Mouse (Mus musculus): ENCODE measurements around the gene Dusp11. TPM values are rescaled to one million over a fixed set of nuclear protein-coding genes. Genes with fewer than 3 reads are reported as not detected.
"Not testable (repeated sequence)": the region's sequence is repeated elsewhere in the genome, so short reads cannot be mapped to it uniquely, and the experiment has no call there.

The Dusp11 gene
- polyA plus RNA-seq, 1 experiment from 2014 or later = 49.8 TPM

DNA sequence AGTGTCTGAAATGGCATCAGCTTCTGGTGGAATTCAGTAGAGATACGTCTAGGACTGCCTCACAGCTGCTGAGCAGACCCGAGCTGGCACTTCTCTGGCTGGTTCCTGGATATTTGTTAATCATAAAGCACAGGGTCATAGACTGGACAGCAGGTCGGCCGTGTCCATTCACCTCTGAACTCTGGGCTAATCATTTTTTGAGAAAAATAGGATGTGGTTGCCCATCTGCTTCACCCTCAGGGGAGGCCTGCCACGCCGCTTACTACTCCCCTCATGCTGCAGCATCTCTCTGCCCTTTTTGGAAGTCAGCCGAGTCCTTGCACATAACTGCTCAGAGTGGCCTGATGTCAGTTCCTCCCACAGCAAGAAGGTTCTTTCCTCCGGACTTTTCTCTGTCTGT is 27.4 kb downstream of the Dusp11 start:
- Histone ChIP-seq H3K36me3 (ENCODE audit: control insufficient read depth, insufficient read depth, low read length) (peaks cover 22% of the 10 kb centered on the region), H3K4me1 (ENCODE audit: control insufficient read depth in 2 of 2, insufficient read depth in 2 of 2, low read length in 2 of 2) (peaks cover 0 to 5% of the 10 kb centered on the region in 2 experiments; a peak in 2 of 4 replicates), H3K4me2 (ENCODE audit: low read length) (no peak overlapping the region), H3K9ac (ENCODE audit: low read length) (no peak overlapping the region), H3K27ac (replicated peaks in 1 of 2; ENCODE audit: control insufficient read depth in 1 of 2, insufficient read depth in 1 of 2, low read depth in 2 of 2, low read length in 2 of 2) (no peak overlapping the region), H3K9me3 (ENCODE audit: control insufficient read depth, low read length) (no peaks in the 10 kb centered on the region), H3K4me3 (ENCODE audit: control insufficient read depth in 1 of 2, insufficient read depth in 1 of 2, low read depth in 1 of 2, low read length in 2 of 2) (no peak overlapping the region), H3K27me3 (ENCODE audit: control insufficient read depth, insufficient read depth, low read length) (no peaks in the 10 kb centered on the region)
- ATAC-seq (ENCODE audit: insufficient number of reproducible peaks, insufficient read depth, low FRiP score, low read depth) = no peak
- WGBS = 82% methylated on average over 8 of the region's 8 CpGs

DNA sequence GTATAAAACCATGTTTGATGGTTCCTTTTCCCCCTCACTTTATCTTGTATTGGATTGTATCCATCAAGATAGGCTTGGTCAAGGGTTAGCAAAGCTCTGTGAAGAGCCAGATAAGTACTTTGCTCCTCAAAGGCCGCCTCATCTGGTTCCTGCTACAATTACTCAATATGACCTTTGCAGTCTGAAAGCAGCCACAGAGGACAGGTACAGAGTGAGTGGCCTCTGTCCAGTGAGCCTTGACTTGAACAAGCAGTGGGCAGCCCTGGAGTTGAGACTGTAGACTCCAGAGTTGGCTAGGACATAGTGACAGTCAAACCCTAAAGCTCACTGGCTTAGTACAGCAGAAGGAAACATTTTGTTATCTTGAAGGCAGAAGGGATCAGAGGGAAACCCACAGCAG is 32.2 kb downstream of the Dusp11 start:
- no peak overlapping the region for H3K4me2 ChIP-seq (ENCODE audit: low read length)
- H3K4me1 ChIP-seq (ENCODE audit: control insufficient read depth in 2 of 2, insufficient read depth in 2 of 2, low read length in 2 of 2) = no peaks in the 10 kb centered on the region
- H3K27me3 ChIP-seq (ENCODE audit: control insufficient read depth, insufficient read depth, low read length) = no peaks in the 10 kb centered on the region
- no peak for ATAC-seq (ENCODE audit: insufficient number of reproducible peaks, insufficient read depth, low FRiP score, low read depth)
- no peaks in the 10 kb centered on the region for H3K9me3 ChIP-seq (ENCODE audit: control insufficient read depth, low read length)
- no peak overlapping the region for H3K27ac ChIP-seq (replicated peaks in 1 of 2; ENCODE audit: control insufficient read depth in 1 of 2, insufficient read depth in 1 of 2, low read depth in 2 of 2, low read length in 2 of 2)
- no peak overlapping the region for H3K9ac ChIP-seq (ENCODE audit: low read length)
- peaks cover 66% of the 10 kb centered on the region for H3K36me3 ChIP-seq (ENCODE audit: control insufficient read depth, insufficient read depth, low read length)
- 76% methylated on average over 1 of the region's 1 CpGs for WGBS
- H3K4me3 ChIP-seq (ENCODE audit: control insufficient read depth in 1 of 2, insufficient read depth in 1 of 2, low read depth in 1 of 2, low read length in 2 of 2) = no peak overlapping the region

DNA sequence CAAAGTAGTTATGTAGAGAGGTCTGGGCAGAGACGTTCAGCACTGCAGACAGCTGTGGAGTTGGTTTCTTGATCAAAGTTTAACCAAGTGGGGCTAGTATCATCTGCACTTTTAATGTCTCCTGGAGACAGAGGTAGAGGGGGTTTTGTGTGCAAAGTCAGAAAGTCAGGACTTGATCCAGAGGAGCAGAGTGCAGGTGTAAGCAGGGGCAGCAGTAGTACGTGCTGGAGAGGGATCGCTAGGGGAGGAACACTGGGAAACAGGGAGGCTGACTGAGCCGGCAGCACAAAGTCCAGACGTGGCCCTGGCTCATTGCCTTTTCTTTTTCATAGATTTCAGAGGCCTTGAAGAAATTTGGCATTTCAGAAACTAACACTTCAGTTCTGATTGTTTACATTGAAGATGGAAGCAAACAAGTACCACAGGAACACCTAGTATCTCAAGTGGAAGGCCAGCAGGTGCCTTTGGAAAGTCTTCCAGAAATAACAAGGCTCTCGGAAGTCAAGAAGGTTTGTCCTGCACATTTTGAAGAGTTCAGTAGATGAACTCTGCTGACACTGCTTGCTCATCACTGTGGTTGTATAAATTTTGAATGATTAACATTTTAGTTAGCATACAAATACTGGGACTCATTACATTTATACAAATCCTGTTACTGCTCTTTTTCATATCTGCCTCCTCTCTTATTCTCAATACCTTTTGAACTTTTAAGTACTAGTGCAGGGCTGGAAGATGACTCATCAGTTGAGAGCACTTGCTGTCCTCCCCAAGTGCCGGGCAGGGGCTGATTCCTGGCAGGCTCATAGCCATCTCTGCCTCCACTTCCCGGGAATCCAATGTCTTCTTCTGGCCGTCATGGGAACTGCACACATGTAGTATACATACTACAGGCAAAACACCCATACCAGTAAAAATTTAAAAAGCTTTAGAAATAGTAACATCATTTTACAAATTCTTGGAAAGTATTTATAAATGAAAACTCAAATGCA is 33.7 kb downstream of the Dusp11 start:
- Histone ChIP-seq H3K27me3 (ENCODE audit: control insufficient read depth, insufficient read depth, low read length) (no peaks in the 10 kb centered on the region), H3K4me1 (ENCODE audit: control insufficient read depth in 2 of 2, insufficient read depth in 2 of 2, low read length in 2 of 2) (no peaks in the 10 kb centered on the region), H3K9me3 (ENCODE audit: control insufficient read depth, low read length) (no peaks in the 10 kb centered on the region), H3K36me3 (ENCODE audit: control insufficient read depth, insufficient read depth, low read length) (peaks cover 68% of the 10 kb centered on the region), H3K27ac (replicated peaks in 1 of 2; ENCODE audit: control insufficient read depth in 1 of 2, insufficient read depth in 1 of 2, low read depth in 2 of 2, low read length in 2 of 2) (no peak overlapping the region), H3K4me3 (ENCODE audit: control insufficient read depth in 1 of 2, insufficient read depth in 1 of 2, low read depth in 1 of 2, low read length in 2 of 2) (no peak overlapping the region), H3K4me2 (ENCODE audit: low read length) (no peak overlapping the region), H3K9ac (ENCODE audit: low read length) (no peak overlapping the region)
- ATAC-seq (ENCODE audit: insufficient number of reproducible peaks, insufficient read depth, low FRiP score, low read depth) = no peak
- 84% methylated on average over 9 of the region's 9 CpGs for WGBS

DNA sequence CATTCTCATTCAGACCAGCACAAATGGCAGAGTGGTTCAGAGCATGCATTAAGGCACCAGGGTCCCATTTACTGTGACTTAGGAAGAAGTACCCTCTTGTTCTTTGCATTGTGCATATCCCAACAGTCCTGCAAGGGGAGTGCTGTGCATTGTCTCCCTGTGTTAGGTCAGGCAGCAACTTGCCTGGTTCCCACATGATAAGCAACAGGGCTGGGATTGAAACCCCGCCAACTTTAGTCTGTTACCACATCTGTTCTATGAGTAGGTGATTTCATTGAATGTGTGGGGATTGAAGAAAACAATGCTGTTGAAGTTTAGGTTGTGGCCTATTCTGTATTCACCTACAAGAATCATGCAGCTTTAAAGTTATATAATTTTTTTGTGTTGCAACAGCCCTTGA is 34.8 kb downstream of the Dusp11 start:
- Histone ChIP-seq H3K9me3 (ENCODE audit: control insufficient read depth, low read length) (no peaks in the 10 kb centered on the region), H3K4me1 (ENCODE audit: control insufficient read depth in 2 of 2, insufficient read depth in 2 of 2, low read length in 2 of 2) (no peaks in the 10 kb centered on the region), H3K27me3 (ENCODE audit: control insufficient read depth, insufficient read depth, low read length) (no peaks in the 10 kb centered on the region), H3K9ac (ENCODE audit: low read length) (no peak overlapping the region), H3K4me2 (ENCODE audit: low read length) (no peak overlapping the region), H3K27ac (replicated peaks in 1 of 2; ENCODE audit: control insufficient read depth in 1 of 2, insufficient read depth in 1 of 2, low read depth in 2 of 2, low read length in 2 of 2) (no peak overlapping the region), H3K36me3 (ENCODE audit: control insufficient read depth, insufficient read depth, low read length) (peaks cover 77% of the 10 kb centered on the region), H3K4me3 (ENCODE audit: control insufficient read depth in 1 of 2, insufficient read depth in 1 of 2, low read depth in 1 of 2, low read length in 2 of 2) (no peak overlapping the region)
- WGBS = 89% methylated on average over 1 of the region's 1 CpGs
- no peak for ATAC-seq (ENCODE audit: insufficient number of reproducible peaks, insufficient read depth, low FRiP score, low read depth)

DNA sequence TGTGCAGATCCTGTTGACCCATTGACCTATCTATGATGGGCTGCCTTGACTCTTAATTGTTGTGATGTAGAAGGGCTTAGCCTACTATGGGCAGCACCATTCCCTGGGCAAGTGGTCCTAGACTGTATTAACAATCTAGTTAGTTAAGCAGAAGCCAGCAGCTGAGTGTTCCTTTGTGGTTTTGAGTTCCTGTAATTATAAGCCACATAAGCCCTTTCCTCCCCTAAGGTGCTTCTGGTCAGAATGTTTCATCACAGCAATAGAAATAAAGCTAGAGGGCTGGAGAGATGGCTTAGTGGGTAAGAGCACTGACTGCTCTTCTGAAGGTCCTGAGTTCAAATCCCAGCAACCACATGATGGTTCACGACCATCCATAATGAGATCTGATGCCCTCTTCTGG is 37.8 kb downstream of the Dusp11 start:
- Histone ChIP-seq H3K9ac (ENCODE audit: low read length) (no peak overlapping the region), H3K27ac (replicated peaks in 1 of 2; ENCODE audit: control insufficient read depth in 1 of 2, insufficient read depth in 1 of 2, low read depth in 2 of 2, low read length in 2 of 2) (no peak overlapping the region), H3K9me3 (ENCODE audit: control insufficient read depth, low read length) (no peaks in the 10 kb centered on the region), H3K27me3 (ENCODE audit: control insufficient read depth, insufficient read depth, low read length) (no peaks in the 10 kb centered on the region), H3K4me3 (ENCODE audit: control insufficient read depth in 1 of 2, insufficient read depth in 1 of 2, low read depth in 1 of 2, low read length in 2 of 2) (no peak overlapping the region), H3K4me2 (ENCODE audit: low read length) (no peak overlapping the region), H3K4me1 (ENCODE audit: control insufficient read depth in 2 of 2, insufficient read depth in 2 of 2, low read length in 2 of 2) (no peaks in the 10 kb centered on the region), H3K36me3 (ENCODE audit: control insufficient read depth, insufficient read depth, low read length) (peaks cover 58% of the 10 kb centered on the region)
- no peak for ATAC-seq (ENCODE audit: insufficient number of reproducible peaks, insufficient read depth, low FRiP score, low read depth)
- WGBS = 95% methylated on average over 1 of the region's 1 CpGs

DNA sequence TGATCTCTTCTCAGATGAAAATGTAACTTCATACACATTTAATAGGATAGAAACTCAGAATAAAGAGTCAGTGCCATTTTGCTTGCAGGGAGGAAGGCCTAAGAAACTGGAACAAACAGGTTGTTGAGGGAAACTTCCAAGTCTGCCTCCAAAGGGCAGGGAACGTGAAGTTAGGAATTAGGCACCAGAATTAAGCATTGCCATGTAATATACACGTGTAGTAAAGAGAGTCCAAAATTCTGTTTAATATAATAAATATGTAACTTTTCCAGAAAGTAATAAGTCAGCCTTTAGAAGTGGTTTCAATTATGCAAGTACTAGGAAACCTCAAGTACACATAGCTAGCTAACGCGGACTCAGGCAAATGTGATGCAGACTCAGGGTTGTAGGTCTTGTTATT is 42.1 kb downstream of the Dusp11 start:
- Histone ChIP-seq H3K27ac (replicated peaks in 1 of 2; ENCODE audit: control insufficient read depth in 1 of 2, insufficient read depth in 1 of 2, low read depth in 2 of 2, low read length in 2 of 2) (no peak overlapping the region), H3K36me3 (ENCODE audit: control insufficient read depth, insufficient read depth, low read length) (peaks cover 19% of the 10 kb centered on the region), H3K4me3 (ENCODE audit: control insufficient read depth in 1 of 2, insufficient read depth in 1 of 2, low read depth in 1 of 2, low read length in 2 of 2) (no peak overlapping the region), H3K9ac (ENCODE audit: low read length) (no peak overlapping the region), H3K9me3 (ENCODE audit: control insufficient read depth, low read length) (no peaks in the 10 kb centered on the region), H3K4me2 (ENCODE audit: low read length) (no peak overlapping the region), H3K4me1 (ENCODE audit: control insufficient read depth in 2 of 2, insufficient read depth in 2 of 2, low read length in 2 of 2) (peaks cover 0 to 8% of the 10 kb centered on the region in 2 experiments; a peak in 2 of 4 replicates), H3K27me3 (ENCODE audit: control insufficient read depth, insufficient read depth, low read length) (no peaks in the 10 kb centered on the region)
- ATAC-seq (ENCODE audit: insufficient number of reproducible peaks, insufficient read depth, low FRiP score, low read depth) = no peak
- WGBS = 95% methylated on average over 4 of the region's 4 CpGs

DNA sequence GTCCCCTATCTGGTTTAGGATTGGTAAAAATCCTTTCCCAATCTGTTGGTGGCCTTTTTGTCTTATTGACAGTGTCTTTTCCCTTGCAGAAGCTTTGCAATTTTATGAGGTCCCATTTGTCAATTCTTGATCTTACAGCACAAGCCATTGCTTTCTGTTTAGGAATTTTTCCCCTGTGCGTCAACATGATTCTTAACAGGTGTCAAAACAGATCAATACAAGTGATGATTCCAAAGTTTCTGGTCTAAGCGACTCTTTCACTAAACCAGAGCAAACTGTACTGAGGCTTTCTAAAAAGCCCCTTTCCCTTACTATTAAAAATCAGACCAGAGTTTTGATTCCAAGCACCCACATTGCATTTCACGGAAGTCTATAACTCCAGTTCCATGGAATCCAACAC is 43.1 kb downstream of the Dusp11 start:
- not testable (repeated sequence) for H3K4me2 ChIP-seq (ENCODE audit: low read length); H3K27me3 ChIP-seq (ENCODE audit: control insufficient read depth, insufficient read depth, low read length); ATAC-seq (ENCODE audit: insufficient number of reproducible peaks, insufficient read depth, low FRiP score, low read depth); H3K9ac ChIP-seq (ENCODE audit: low read length); H3K4me1 ChIP-seq (ENCODE audit: control insufficient read depth in 2 of 2, insufficient read depth in 2 of 2, low read length in 2 of 2); H3K9me3 ChIP-seq (ENCODE audit: control insufficient read depth, low read length); H3K4me3 ChIP-seq (ENCODE audit: control insufficient read depth in 1 of 2, insufficient read depth in 1 of 2, low read depth in 1 of 2, low read length in 2 of 2); H3K27ac ChIP-seq (replicated peaks in 1 of 2; ENCODE audit: control insufficient read depth in 1 of 2, insufficient read depth in 1 of 2, low read depth in 2 of 2, low read length in 2 of 2)
- peaks cover 16% of the 10 kb centered on the region for H3K36me3 ChIP-seq (ENCODE audit: control insufficient read depth, insufficient read depth, low read length)
- WGBS = 93% methylated on average over 3 of the region's 3 CpGs
